Comparison of ENCODE assay signal across 26 mouse cellular contexts in the genomic region with DNA sequence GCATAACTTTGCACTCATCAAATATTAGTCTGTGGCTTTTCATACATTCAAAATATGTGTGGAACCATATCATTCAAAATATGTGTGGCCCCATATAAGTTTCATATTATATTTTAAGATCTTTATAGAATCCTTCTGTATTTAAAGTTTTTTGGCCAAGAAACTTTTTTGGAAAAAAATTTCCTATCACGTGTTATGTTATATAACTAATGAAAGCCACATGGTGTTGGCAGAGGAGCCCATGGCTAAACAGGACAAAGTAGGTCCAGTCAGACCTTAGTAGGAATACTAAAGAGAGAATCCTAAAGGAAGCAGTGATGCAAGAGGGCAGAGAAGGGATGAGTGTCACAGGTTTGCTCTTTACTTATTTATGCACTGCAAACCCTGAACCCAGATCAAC.
"Had no signal": no experiment of that assay in that cellular context is flagged by ENCODE, and none has a peak within 500 bp of the region (broad histone marks: within the 10 kb centered on the region; RNA-seq: fewer than 3 reads in every experiment).

No protein-coding gene starts in this region.

- H3K4me2 ChIP-seq: heart, embryonic 12.5 days; hindbrain, embryonic 12.5 days; hindbrain, embryonic 14.5 days; intestine, embryonic 15.5 days; limb, embryonic 13.5 days; liver, embryonic 11.5 days; liver, embryonic 13.5 days; liver, embryonic 15.5 days had no signal

- H3K4me1 ChIP-seq: heart, embryonic 10.5 days; heart, embryonic 12.5 days; hindbrain, embryonic 10.5 days; hindbrain, embryonic 12.5 days; intestine, embryonic 15.5 days; liver, embryonic 13.5 days had no signal

- ATAC-seq: hindbrain, embryonic 16.5 days; inflammation-experienced regulatory T-cells, adult 6 months; intestine, embryonic 15.5 days; intestine, postnatal 0 days had no signal

- DNase-seq: gastrocnemius, postnatal 14 days; gastrocnemius, postnatal 36 days; heart, adult 18-20 months; heart, postnatal 10 days; heart, postnatal 4 days; kidney, adult 18-20 months; kidney, adult 8-10 months; kidney, postnatal 10 days; kidney, postnatal 25 days; kidney, postnatal 4 days; liver; liver, embryonic 13.5 days had no signal

- H3K9me3 ChIP-seq: heart, embryonic 10.5 days; heart, embryonic 12.5 days; hindbrain, embryonic 10.5 days; hindbrain, embryonic 12.5 days; intestine, embryonic 15.5 days; limb, embryonic 13.5 days; liver, embryonic 13.5 days; liver, embryonic 15.5 days had no signal

- H3K27me3 ChIP-seq: heart, embryonic 12.5 days; hindbrain, embryonic 12.5 days; intestine, embryonic 15.5 days; limb, embryonic 13.5 days; liver, embryonic 13.5 days; liver, embryonic 15.5 days had no signal

- H3K27ac ChIP-seq: heart, embryonic 10.5 days; hindbrain, embryonic 10.5 days; hindbrain, embryonic 12.5 days; hindbrain, embryonic 14.5 days; intestine, embryonic 15.5 days; layer of hippocampus, adult 2 months; left cerebral cortex, adult 2 months; limb, embryonic 13.5 days; liver, embryonic 13.5 days; liver, embryonic 15.5 days had no signal

- H3K4me3 ChIP-seq: heart, embryonic 10.5 days; heart, embryonic 12.5 days; hindbrain, embryonic 10.5 days; hindbrain, embryonic 12.5 days; intestine, embryonic 15.5 days; layer of hippocampus, adult 2 months; left cerebral cortex, adult 2 months; limb, embryonic 13.5 days; liver, embryonic 13.5 days; liver, embryonic 15.5 days had no signal

- H3K9ac ChIP-seq: heart, embryonic 12.5 days; hindbrain, embryonic 12.5 days; hindbrain, embryonic 14.5 days; intestine, embryonic 15.5 days; limb, embryonic 13.5 days; liver, embryonic 13.5 days; liver, embryonic 15.5 days had no signal

- H3K36me3 ChIP-seq: heart, embryonic 10.5 days; heart, embryonic 12.5 days; hindbrain, embryonic 10.5 days; hindbrain, embryonic 12.5 days; intestine, embryonic 15.5 days; limb, embryonic 13.5 days; liver, embryonic 13.5 days; liver, embryonic 15.5 days had no signal
